Mouse (Mus musculus) G1E (cell line): ENCODE measurements around the gene Esyt3.

Source experiments
- CTCF ChIP-seq: IDR thresholded peaks from 2 replicates; pipeline ENCODE4 v1.5.1; 2012; ENCODE audit warnings: low read depth, low read length, inconsistent platforms, mixed read lengths
- GATA1 ChIP-seq: IDR thresholded peaks from 2 replicates; pipeline ENCODE4 v1.6.1; 2012; ENCODE audit warnings: borderline replicate concordance, low read length, inconsistent platforms, mixed read lengths
- GATA2 ChIP-seq: IDR thresholded peaks from 2 replicates; pipeline ENCODE4 v1.6.1; 2012; ENCODE audit warnings: low read depth, low read length, inconsistent platforms, borderline replicate concordance
- POLR2AphosphoS5 ChIP-seq: IDR thresholded peaks from 2 replicates; pipeline ENCODE4 v1.6.1; 2012; ENCODE audit warnings: low read depth, low read length, inconsistent platforms; ENCODE audit not compliant: insufficient replicate concordance

DNA sequence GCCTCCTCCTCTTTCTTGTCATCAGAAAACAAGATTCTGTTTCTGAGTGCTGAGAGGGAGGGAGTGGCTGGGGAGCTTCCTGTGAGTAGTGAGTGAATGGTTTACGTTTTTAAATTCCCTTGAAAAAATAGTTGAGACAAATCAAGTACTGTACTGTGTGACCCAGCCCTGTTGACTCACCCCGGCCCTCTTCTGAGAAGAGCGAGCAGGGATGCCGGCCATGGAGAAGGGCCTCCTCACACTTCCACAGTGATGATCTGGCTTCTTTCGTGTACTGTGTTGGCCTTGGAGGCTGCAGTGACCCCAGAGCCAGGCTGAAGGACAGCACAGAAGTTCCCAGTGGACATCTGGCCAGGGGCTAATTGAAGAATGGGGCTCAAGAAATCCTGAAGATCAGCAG is 54.1 kb downstream of the Esyt3 start:
- TF ChIP-seq GATA2 (no peak), CTCF (no peak), GATA1 (no peak), POLR2AphosphoS5 (no peak)
